Comparison of ENCODE assay signal across 47 mouse cellular contexts in genomic region chr16:88627566-88627965, GRCm38 (mm10). TPM values are rescaled to one million over a fixed set of nuclear protein-coding genes. Genes with fewer than 3 reads are reported as not detected.
"Had no signal": no experiment of that assay in that cellular context is flagged by ENCODE, and none has a peak within 500 bp of the region (broad histone marks: within the 10 kb centered on the region; RNA-seq: fewer than 3 reads in every experiment).

2310079G19Rik (minus strand) TSS chr16:88627666.

- H3K9me3 ChIP-seq: limb, embryonic 10.5 days; limb, embryonic 12.5 days; limb, embryonic 13.5 days; limb, embryonic 15.5 days; liver, embryonic 12.5 days; liver, embryonic 13.5 days; liver, embryonic 15.5 days; lung, embryonic 15.5 days; midbrain, embryonic 10.5 days; midbrain, embryonic 12.5 days; midbrain, embryonic 13.5 days; midbrain, embryonic 15.5 days; neural tube, embryonic 12.5 days had no signal

- H3K4me2 ChIP-seq: limb, embryonic 12.5 days; limb, embryonic 13.5 days; limb, embryonic 15.5 days; liver, embryonic 11.5 days; liver, embryonic 12.5 days; liver, embryonic 13.5 days; liver, embryonic 15.5 days; lung, embryonic 14.5 days; lung, embryonic 15.5 days; midbrain, embryonic 12.5 days; midbrain, embryonic 13.5 days; midbrain, embryonic 15.5 days; neural tube, embryonic 12.5 days had no signal

- DNase-seq: left cerebral cortex, postnatal 4 days; liver; liver, embryonic 13.5 days; liver, postnatal 0 days; lung, adult 18-20 months; lung, adult 2 months; lung, embryonic 14.5 days; lung, postnatal 10 days; lung, postnatal 14 days; lung, postnatal 36 days; lung, postnatal 4 days; midbrain, embryonic 14.5 days had no signal

- H3K4me3 ChIP-seq: left cerebral cortex, adult 2 months; limb, embryonic 10.5 days; limb, embryonic 12.5 days; limb, embryonic 13.5 days; limb, embryonic 15.5 days; liver, embryonic 12.5 days; liver, embryonic 13.5 days; liver, embryonic 15.5 days; lung, embryonic 15.5 days; megakaryocyte, embryonic 14.5 days; midbrain, embryonic 10.5 days; midbrain, embryonic 12.5 days; midbrain, embryonic 13.5 days; midbrain, embryonic 15.5 days; myocyte; neural tube, embryonic 12.5 days had no signal

- H3K27me3 ChIP-seq: limb, embryonic 12.5 days; limb, embryonic 13.5 days; limb, embryonic 15.5 days; liver, embryonic 12.5 days; liver, embryonic 13.5 days; liver, embryonic 15.5 days; megakaryocyte, embryonic 14.5 days; midbrain, embryonic 12.5 days; midbrain, embryonic 13.5 days; midbrain, embryonic 15.5 days; neural tube, embryonic 12.5 days had no signal

- H3K9ac ChIP-seq: limb, embryonic 12.5 days; limb, embryonic 13.5 days; limb, embryonic 15.5 days; liver, embryonic 12.5 days; liver, embryonic 13.5 days; liver, embryonic 14.5 days; liver, embryonic 15.5 days; liver, postnatal 0 days; lung, embryonic 14.5 days; lung, embryonic 15.5 days; midbrain, embryonic 12.5 days; midbrain, embryonic 13.5 days; midbrain, embryonic 15.5 days; neural tube, embryonic 12.5 days had no signal

- H3K36me3 ChIP-seq: limb, embryonic 10.5 days; limb, embryonic 12.5 days; limb, embryonic 13.5 days; limb, embryonic 15.5 days; liver, embryonic 12.5 days; liver, embryonic 13.5 days; liver, embryonic 15.5 days; lung, embryonic 15.5 days; midbrain, embryonic 10.5 days; midbrain, embryonic 12.5 days; midbrain, embryonic 13.5 days; midbrain, embryonic 15.5 days; neural tube, embryonic 12.5 days had no signal

- ATAC-seq: liver, embryonic 12.5 days; liver, postnatal 0 days; lung, postnatal 0 days; midbrain, embryonic 13.5 days; midbrain, embryonic 15.5 days had no signal

- H3K4me1 ChIP-seq: limb, embryonic 10.5 days; limb, embryonic 12.5 days; limb, embryonic 13.5 days; limb, embryonic 15.5 days; liver, embryonic 12.5 days; liver, embryonic 13.5 days; liver, embryonic 15.5 days; lung, embryonic 15.5 days; megakaryocyte, embryonic 14.5 days; midbrain, embryonic 10.5 days; midbrain, embryonic 12.5 days; midbrain, embryonic 13.5 days; midbrain, embryonic 15.5 days; neural tube, embryonic 12.5 days had no signal

- H3K27ac ChIP-seq: left cerebral cortex, adult 2 months; limb, embryonic 10.5 days; limb, embryonic 12.5 days; limb, embryonic 13.5 days; limb, embryonic 15.5 days; liver, embryonic 12.5 days; liver, embryonic 13.5 days; liver, embryonic 14.5 days; liver, embryonic 15.5 days; lung, embryonic 15.5 days; macrophage; midbrain, embryonic 10.5 days; midbrain, embryonic 12.5 days; midbrain, embryonic 13.5 days; midbrain, embryonic 15.5 days; neural tube, embryonic 12.5 days had no signal

RNA-seq across cellular contexts. Expression of gene 2310079G19Rik, which starts in this region (rescaled TPM):
- total RNA-seq: left cerebral cortex, adult 2 months; left cerebral cortex, adult 8-10 months; left cerebral cortex, postnatal 10 days; left cerebral cortex, postnatal 14 days; left cerebral cortex, postnatal 25 days; left cerebral cortex, postnatal 36 days; left cerebral cortex, postnatal 4 days; liver, adult 2 months; megakaryocyte progenitor cell, adult 5-6 weeks; megakaryocyte, adult 5-6 weeks; megakaryocyte-erythroid progenitor cell, adult 5-6 weeks; midbrain, postnatal 0 days; monocyte, adult 5-6 weeks had no signal
- polyA plus RNA-seq: limb, embryonic 10.5 days; limb, embryonic 11.5 days; limb, embryonic 12.5 days; limb, embryonic 13.5 days; limb, embryonic 14.5 days; liver, adult 2 months; liver, embryonic 11.5 days; liver, embryonic 12.5 days; liver, embryonic 13.5 days; liver, embryonic 14.5 days; liver, embryonic 15.5 days; liver, embryonic 16.5 days; liver, postnatal 0 days; lung, adult 2 months; lung, embryonic 14.5 days; lung, embryonic 15.5 days; lung, embryonic 16.5 days; lung, postnatal 0 days; macrophage; midbrain, embryonic 10.5 days; midbrain, embryonic 12.5 days; midbrain, embryonic 13.5 days; midbrain, embryonic 14.5 days; midbrain, embryonic 15.5 days; midbrain, postnatal 0 days; myocyte; neural tube, embryonic 11.5 days; neural tube, embryonic 12.5 days had no signal
